Mouse (Mus musculus): ENCODE results near the gene Golph3. TPM values are rescaled to one million over a fixed set of nuclear protein-coding genes. Genes with fewer than 3 reads are reported as not detected.
"Not testable (repeated sequence)": the region's sequence is repeated elsewhere in the genome, so short reads cannot be mapped to it uniquely, and the experiment has no call there.

Gene Golph3
- polyA plus RNA-seq, 1 experiment from 2014 or later, result 98.0 TPM

DNA sequence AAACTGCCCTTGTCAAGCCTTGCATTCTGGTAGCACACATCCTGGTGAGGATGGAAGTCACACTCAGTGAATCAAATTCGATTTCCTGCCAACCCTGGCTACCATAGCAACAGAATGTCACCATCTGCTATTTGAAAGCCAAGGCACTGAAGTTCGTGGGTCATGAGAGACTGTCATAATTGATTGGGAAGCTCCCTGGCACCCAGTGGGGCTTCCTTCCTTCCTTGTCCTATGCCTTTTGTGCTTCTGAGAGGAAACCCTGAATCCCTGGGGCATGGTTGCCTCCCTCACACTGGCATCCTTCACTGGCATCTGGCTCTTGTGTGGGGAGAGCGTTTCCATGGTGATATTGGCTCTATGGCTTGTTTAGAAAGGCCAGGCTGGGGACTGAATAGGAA is 44.8 kb downstream of the Golph3 start:
- Histone ChIP-seq H3K4me2 (ENCODE audit: low read length) (no peak overlapping the region), H3K27ac (ENCODE audit: low read depth) (no peak overlapping the region), H3K4me1 (replicated peaks; ENCODE audit: control insufficient read depth, insufficient read depth, low read length) (no peaks in the 10 kb centered on the region), H3K27me3 (replicated peaks; ENCODE audit: control insufficient read depth, insufficient read depth, low read length) (no peaks in the 10 kb centered on the region), H3K36me3 (ENCODE audit: control insufficient read depth, insufficient read depth, low read length) (peaks cover 13% of the 10 kb centered on the region), H3K9ac (ENCODE audit: low read length) (no peak overlapping the region), H3K9me3 (ENCODE audit: control insufficient read depth, low read length) (no peaks in the 10 kb centered on the region), H3K4me3 (ENCODE audit: low read depth, low read length) (no peak overlapping the region)
- ATAC-seq (replicated peaks; ENCODE audit: low FRiP score, low TSS enrichment, low read depth) (no peak), DNase-seq (ENCODE audit: low spot score) (no peak)
- WGBS, result 58% methylated on average over 3 of the region's 3 CpGs

DNA sequence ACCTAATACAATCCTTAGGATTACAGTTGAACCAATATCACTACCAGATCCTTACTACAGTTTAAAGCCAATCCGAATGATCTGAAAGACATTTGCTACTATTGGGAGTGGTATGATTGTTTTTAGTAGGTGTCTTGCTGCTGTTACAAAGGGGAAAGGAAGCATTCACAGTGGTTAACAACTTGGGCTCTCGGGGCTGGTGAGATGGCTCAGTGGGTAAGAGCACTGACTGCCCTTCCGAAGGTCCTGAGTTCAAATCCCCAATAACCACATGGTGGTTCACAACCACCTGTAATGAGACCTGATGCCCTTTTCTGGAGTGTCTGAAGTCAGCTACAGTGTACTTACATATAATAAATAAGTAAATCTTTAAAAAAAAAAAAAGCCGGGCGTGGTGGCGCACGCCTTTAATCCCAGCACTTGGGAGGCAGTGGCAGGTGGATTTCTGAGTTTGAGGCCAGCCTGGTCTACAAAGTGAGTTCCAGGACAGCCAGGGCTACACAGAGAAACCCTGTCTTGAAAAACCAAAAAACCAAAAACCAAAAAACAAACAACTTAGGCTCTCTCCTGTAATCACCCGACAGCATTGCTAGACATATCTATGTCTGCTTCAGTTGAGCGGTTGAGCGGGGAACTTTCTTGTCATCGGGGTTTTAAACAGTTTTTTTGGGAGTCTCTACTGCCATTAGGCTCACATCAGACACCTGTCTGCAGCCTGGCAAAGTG is 45.5 kb downstream of the Golph3 start:
- 91% methylated on average over 11 of the region's 11 CpGs for WGBS
- ATAC-seq (replicated peaks; ENCODE audit: low FRiP score, low TSS enrichment, low read depth); H3K9me3 ChIP-seq (ENCODE audit: control insufficient read depth, low read length); H3K4me1 ChIP-seq (replicated peaks; ENCODE audit: control insufficient read depth, insufficient read depth, low read length); H3K4me2 ChIP-seq (ENCODE audit: low read length); H3K4me3 ChIP-seq (ENCODE audit: low read depth, low read length); H3K9ac ChIP-seq (ENCODE audit: low read length); H3K27ac ChIP-seq (ENCODE audit: low read depth); DNase-seq (ENCODE audit: low spot score); H3K36me3 ChIP-seq (ENCODE audit: control insufficient read depth, insufficient read depth, low read length); H3K27me3 ChIP-seq (replicated peaks; ENCODE audit: control insufficient read depth, insufficient read depth, low read length): not testable (repeated sequence)

DNA sequence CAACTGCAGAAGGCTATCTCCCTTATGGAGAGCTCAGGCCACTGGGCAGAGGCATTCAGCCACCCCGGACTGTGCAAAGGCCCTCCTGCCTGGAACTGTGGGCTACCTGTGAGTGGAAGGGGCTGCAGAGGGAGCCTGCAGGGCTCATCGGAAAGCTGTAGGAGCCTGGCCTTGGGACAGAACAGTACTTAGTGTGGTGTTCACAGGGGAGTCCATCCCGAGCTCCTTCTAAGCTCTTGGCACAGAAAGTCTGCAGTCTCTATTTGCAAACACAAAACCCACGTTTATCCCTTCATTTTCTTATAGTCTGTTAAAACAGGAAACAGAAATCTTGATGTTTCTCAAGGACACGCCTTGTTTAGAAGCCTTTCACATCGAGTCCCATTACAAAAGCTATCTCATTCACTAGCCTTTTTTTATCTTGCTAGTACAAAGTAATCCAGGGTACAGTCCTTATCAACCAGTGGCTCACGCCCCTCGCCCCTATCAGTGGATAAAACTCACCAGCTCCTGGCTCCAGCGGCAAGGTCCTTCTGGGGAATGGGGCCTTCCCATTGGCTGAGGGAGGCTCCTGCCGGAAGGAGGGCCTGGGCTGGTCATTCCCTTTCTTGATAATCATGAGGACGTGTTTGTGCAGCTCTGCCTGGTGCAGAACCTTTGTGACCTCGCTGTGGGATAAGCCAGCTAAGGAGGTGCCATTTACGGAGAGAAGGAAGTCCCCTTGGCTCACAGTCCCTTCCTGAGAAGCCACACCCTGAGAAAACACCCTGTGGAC is 46.2 kb downstream of the Golph3 start:
- no peaks in the 10 kb centered on the region for H3K9me3 ChIP-seq (ENCODE audit: control insufficient read depth, low read length)
- H3K27me3 ChIP-seq (replicated peaks; ENCODE audit: control insufficient read depth, insufficient read depth, low read length), result no peaks in the 10 kb centered on the region
- 0 out of 2 replicates have a peak, but pooled peaks cover under 1% of the 10 kb centered on the region for H3K36me3 ChIP-seq (ENCODE audit: control insufficient read depth, insufficient read depth, low read length)
- H3K4me2 ChIP-seq (ENCODE audit: low read length), result no peak overlapping the region
- 54% methylated on average over 13 of the region's 13 CpGs for WGBS
- H3K27ac ChIP-seq (ENCODE audit: low read depth), result no peak overlapping the region; the same call in 1 of the 2 replicates
- H3K9ac ChIP-seq (ENCODE audit: low read length), result no peak overlapping the region
- DNase-seq (ENCODE audit: low spot score) (no peak), ATAC-seq (replicated peaks; ENCODE audit: low FRiP score, low TSS enrichment, low read depth) (peak; percentile 84)
- H3K4me3 ChIP-seq (ENCODE audit: low read depth, low read length), result no peak overlapping the region
- peaks cover 5% of the 10 kb centered on the region for H3K4me1 ChIP-seq (replicated peaks; ENCODE audit: control insufficient read depth, insufficient read depth, low read length)

DNA sequence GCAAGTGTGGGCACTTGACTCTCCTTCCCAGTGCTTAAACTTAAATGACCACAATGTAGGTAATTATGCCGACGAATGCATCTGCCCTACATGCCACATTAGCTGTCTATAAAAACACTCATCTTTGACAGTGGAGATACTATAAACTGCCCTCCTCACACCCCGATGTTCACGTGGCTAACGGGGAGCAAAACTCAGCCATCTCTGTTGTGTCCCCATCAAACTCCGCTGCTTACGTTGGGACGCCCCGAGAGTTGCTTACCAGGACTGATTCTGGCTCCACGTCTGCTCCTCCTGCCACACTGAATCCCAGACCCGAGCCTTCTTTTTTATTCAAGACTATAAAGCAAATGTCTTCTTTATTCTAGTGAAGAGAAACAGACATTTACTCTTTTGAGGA is 47.1 kb downstream of the Golph3 start:
- no peak overlapping the region for H3K9ac ChIP-seq (ENCODE audit: low read length)
- peaks cover 5% of the 10 kb centered on the region for H3K4me1 ChIP-seq (replicated peaks; ENCODE audit: control insufficient read depth, insufficient read depth, low read length)
- H3K9me3 ChIP-seq (ENCODE audit: control insufficient read depth, low read length), result no peaks in the 10 kb centered on the region
- H3K27ac ChIP-seq (ENCODE audit: low read depth), result no peak overlapping the region
- H3K4me3 ChIP-seq (ENCODE audit: low read depth, low read length), result no peak overlapping the region
- no peak overlapping the region for H3K4me2 ChIP-seq (ENCODE audit: low read length)
- no peak for ATAC-seq (replicated peaks; ENCODE audit: low FRiP score, low TSS enrichment, low read depth)
- DNase-seq (ENCODE audit: low spot score), result no peak
- no peaks in the 10 kb centered on the region for H3K27me3 ChIP-seq (replicated peaks; ENCODE audit: control insufficient read depth, insufficient read depth, low read length)
- no peaks in the 10 kb centered on the region for H3K36me3 ChIP-seq (ENCODE audit: control insufficient read depth, insufficient read depth, low read length)
- 88% methylated on average over 11 of the region's 11 CpGs for WGBS

DNA sequence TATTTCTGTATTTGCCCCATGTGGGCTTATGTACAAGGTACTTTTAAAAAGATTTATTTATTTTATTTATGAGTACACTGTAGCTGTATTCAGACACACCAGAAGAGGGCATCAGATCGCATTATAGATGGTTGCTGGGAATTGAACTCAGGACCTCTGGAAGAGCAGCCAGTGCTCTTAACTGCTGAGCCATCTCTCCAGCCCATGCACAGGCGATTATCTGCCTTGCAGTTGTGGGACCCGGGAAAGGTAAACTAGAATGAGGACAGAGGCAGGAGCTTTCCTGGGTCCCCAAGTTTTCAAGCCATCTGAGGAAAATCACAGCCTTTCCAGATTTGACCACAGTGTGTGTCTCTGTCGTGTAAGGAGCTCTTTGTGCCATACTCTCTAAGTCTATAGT is 47.6 kb downstream of the Golph3 start:
- Histone ChIP-seq H3K27me3 (replicated peaks; ENCODE audit: control insufficient read depth, insufficient read depth, low read length) (no peaks in the 10 kb centered on the region), H3K4me2 (ENCODE audit: low read length) (no peak overlapping the region), H3K4me1 (replicated peaks; ENCODE audit: control insufficient read depth, insufficient read depth, low read length) (peaks cover 5% of the 10 kb centered on the region), H3K27ac (ENCODE audit: low read depth) (no peak overlapping the region), H3K9me3 (ENCODE audit: control insufficient read depth, low read length) (no peaks in the 10 kb centered on the region), H3K9ac (ENCODE audit: low read length) (no peak overlapping the region), H3K36me3 (ENCODE audit: control insufficient read depth, insufficient read depth, low read length) (no peaks in the 10 kb centered on the region), H3K4me3 (ENCODE audit: low read depth, low read length) (no peak overlapping the region)
- ATAC-seq (replicated peaks; ENCODE audit: low FRiP score, low TSS enrichment, low read depth) (no peak), DNase-seq (ENCODE audit: low spot score) (no peak)
- 80% methylated on average over 4 of the region's 4 CpGs for WGBS

DNA sequence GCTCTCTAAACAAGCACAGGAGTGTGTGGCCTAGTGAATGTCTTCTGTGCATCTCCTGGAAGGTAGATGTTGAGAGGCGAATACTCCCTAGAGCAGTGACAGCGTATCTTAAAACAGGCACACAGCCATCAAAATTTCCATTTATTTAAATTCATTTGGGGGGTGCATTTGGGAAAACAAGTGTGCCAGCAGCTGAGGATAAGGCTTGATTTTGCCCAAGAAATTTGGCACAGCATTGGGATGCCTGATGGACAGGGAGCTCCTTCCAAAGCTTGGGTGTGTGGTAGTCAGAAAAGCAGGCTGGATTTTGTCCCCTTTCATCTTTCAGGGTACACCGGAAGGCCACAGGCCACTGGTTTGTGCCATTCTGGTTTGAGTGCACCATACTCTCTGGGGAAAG is 48.8 kb downstream of the Golph3 start:
- Histone ChIP-seq H3K9me3 (ENCODE audit: control insufficient read depth, low read length) (no peaks in the 10 kb centered on the region), H3K9ac (ENCODE audit: low read length) (no peak overlapping the region), H3K27me3 (replicated peaks; ENCODE audit: control insufficient read depth, insufficient read depth, low read length) (no peaks in the 10 kb centered on the region), H3K36me3 (ENCODE audit: control insufficient read depth, insufficient read depth, low read length) (no peaks in the 10 kb centered on the region), H3K4me2 (ENCODE audit: low read length) (no peak overlapping the region), H3K27ac (ENCODE audit: low read depth) (no peak overlapping the region), H3K4me3 (ENCODE audit: low read depth, low read length) (no peak overlapping the region), H3K4me1 (replicated peaks; ENCODE audit: control insufficient read depth, insufficient read depth, low read length) (peaks cover 5% of the 10 kb centered on the region)
- no peak for ATAC-seq (replicated peaks; ENCODE audit: low FRiP score, low TSS enrichment, low read depth)
- WGBS, result 97% methylated on average over 3 of the region's 3 CpGs
- no peak for DNase-seq (ENCODE audit: low spot score)

DNA sequence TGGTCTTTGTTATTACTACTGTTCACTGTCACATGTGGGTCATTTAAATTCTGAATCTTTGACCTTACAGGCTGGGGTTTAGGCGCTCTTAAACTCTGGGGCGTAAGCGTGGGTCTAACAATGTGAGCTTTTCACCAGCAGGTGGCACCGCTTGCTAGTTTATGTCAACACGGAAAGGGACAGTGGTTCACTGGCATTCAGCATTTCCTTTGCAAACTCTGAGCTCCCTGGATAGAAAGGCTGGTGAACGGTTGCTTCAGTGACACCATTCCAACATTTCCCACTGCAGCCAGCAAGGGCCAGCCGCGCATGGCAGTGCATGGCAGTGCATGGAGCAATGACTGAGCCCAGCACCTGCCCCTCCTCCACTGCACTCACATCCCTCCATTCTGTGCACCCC is 49.9 kb downstream of the Golph3 start:
- Histone ChIP-seq H3K36me3 (ENCODE audit: control insufficient read depth, insufficient read depth, low read length) (no peaks in the 10 kb centered on the region), H3K27ac (ENCODE audit: low read depth) (no peak overlapping the region), H3K9ac (ENCODE audit: low read length) (no peak overlapping the region), H3K4me3 (ENCODE audit: low read depth, low read length) (no peak overlapping the region), H3K4me1 (replicated peaks; ENCODE audit: control insufficient read depth, insufficient read depth, low read length) (peaks cover 8% of the 10 kb centered on the region), H3K4me2 (ENCODE audit: low read length) (no peak overlapping the region), H3K9me3 (ENCODE audit: control insufficient read depth, low read length) (no peaks in the 10 kb centered on the region), H3K27me3 (replicated peaks; ENCODE audit: control insufficient read depth, insufficient read depth, low read length) (no peaks in the 10 kb centered on the region)
- DNase-seq (ENCODE audit: low spot score) (peak; percentile 77), ATAC-seq (replicated peaks; ENCODE audit: low FRiP score, low TSS enrichment, low read depth) (peak; percentile 18; the same call in 1 of the 2 replicates)
- WGBS, result 8% methylated on average over 8 of the region's 8 CpGs

DNA sequence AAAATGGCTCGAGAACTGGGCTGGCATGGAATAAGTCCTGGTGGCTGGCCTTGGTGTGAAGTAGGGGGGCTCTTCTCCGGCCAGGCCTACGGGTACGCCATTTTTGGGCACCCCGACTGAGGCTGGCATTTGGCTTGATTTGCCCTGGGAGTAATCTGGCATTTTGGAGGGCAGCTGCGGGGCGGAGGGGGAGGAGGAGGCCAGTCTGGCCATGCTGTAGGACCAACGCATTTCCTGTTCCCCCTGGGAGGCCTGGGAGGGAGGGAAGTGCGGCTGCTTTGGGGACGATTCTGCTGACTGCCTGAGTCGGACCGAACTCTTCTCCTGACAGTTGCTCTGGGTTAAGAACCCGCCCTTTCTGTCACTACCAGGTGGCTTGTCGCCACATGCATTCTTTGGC is 52.2 kb downstream of the Golph3 start:
- Histone ChIP-seq H3K9ac (ENCODE audit: low read length) (no peak overlapping the region), H3K27me3 (replicated peaks; ENCODE audit: control insufficient read depth, insufficient read depth, low read length) (no peaks in the 10 kb centered on the region), H3K9me3 (ENCODE audit: control insufficient read depth, low read length) (no peaks in the 10 kb centered on the region), H3K36me3 (ENCODE audit: control insufficient read depth, insufficient read depth, low read length) (no peaks in the 10 kb centered on the region), H3K27ac (ENCODE audit: low read depth) (no peak overlapping the region), H3K4me2 (ENCODE audit: low read length) (no peak overlapping the region), H3K4me3 (ENCODE audit: low read depth, low read length) (no peak overlapping the region), H3K4me1 (replicated peaks; ENCODE audit: control insufficient read depth, insufficient read depth, low read length) (peaks cover 8% of the 10 kb centered on the region)
- 83% methylated on average over 14 of the region's 14 CpGs for WGBS
- DNase-seq (ENCODE audit: low spot score) (no peak), ATAC-seq (replicated peaks; ENCODE audit: low FRiP score, low TSS enrichment, low read depth) (no peak)

All from intestine, embryonic 14.5 days (tissue).